Mouse (Mus musculus) kidney, adult 2 months (tissue): ENCODE measurements around the gene Sh3bgrl.

Experiments
- CTCF ChIP-seq: fragments of 200-500 bp; conservative IDR thresholded peaks from 2 replicates; pipeline ENCODE4 v1.5.1; 2011; ENCODE audit warnings: low read depth, mild to moderate bottlenecking, control low read depth, low read length, moderate library complexity, mixed read lengths; ENCODE audit not compliant: insufficient read depth, insufficient read length
- POLR2A ChIP-seq: fragments of 200-500 bp; IDR thresholded peaks from one replicate; pipeline ENCODE4 v1.6.1; 2011; ENCODE audit warnings: low read depth, low read length, control low read depth

GRCm38 (mm10) chrX:109113401-109114280 lies 18.5 kb downstream of the Sh3bgrl start:
- TF ChIP-seq POLR2A (no peak), CTCF (no peak)
